Mouse (Mus musculus) olfactory bulb, adult 2 months (tissue): ENCODE measurements around the gene Ywhae.

Experiments
- CTCF ChIP-seq: fragments of 200-500 bp; IDR thresholded peaks from 2 replicates; pipeline ENCODE4 v1.5.1; 2012; ENCODE audit warnings: low read depth, mild to moderate bottlenecking, low read length, moderate library complexity; ENCODE audit not compliant: insufficient read depth
- POLR2A ChIP-seq: fragments of 200-500 bp; IDR thresholded peaks from 2 replicates; pipeline ENCODE4 v1.6.1; 2012; ENCODE audit warnings: mild to moderate bottlenecking, low read depth, low read length, moderate library complexity; ENCODE audit not compliant: insufficient read depth

DNA sequence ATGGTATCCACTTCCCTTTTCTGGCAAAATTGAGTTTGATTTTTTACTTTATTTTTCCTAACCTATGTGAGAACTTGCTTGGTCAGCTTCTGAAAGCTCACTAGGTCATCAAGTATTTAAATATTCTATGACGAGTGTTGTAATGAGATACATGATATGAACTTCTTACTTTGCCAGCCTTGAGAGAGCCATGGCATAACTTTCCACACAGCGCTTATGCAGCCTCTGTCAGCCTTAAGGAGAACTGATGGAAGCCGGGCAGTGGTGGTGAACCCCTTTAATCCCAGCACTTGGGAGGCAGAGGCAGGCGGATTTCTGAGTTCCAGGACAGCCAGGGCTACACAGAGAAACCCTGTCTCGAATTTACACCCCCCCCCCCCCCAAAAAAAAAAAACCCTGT lies 28.1 kb downstream of the Ywhae start:
- TF ChIP-seq CTCF (no peak), POLR2A (no peak)
